Mouse (Mus musculus): Measurements from ENCODE around the gene Hpse2.

DNA sequence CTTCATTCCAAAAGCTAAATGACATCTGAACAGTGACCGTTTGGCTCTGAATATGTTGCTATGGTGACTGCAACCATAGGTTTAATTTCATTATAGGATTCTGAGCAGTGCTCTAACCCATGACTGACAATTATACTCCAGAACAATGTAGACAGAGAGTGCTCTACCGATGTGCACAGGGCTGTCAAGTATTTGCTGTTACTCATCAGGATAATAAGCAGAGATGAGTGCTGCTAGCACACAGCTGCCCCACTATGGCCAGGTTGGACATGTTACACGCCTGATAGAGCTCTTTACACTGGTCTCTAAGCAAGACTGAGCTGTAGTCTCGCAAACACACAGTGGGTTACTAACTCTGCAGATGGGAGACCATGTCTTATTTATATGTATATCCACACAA lies 483.9 kb downstream of the Hpse2 start:
- TF ChIP-seq CTCF (IDR thresholded peaks at IDR 0.05; ENCODE audit: insufficient read depth, low read depth, low read length) (no peak), POLR2A (IDR thresholded peaks at IDR 0.05; ENCODE audit: insufficient read depth, low read depth, low read length) (no peak)

Data from olfactory bulb, adult 2 months (tissue).